Mouse (Mus musculus): ENCODE data around the gene Rere.

DNA sequence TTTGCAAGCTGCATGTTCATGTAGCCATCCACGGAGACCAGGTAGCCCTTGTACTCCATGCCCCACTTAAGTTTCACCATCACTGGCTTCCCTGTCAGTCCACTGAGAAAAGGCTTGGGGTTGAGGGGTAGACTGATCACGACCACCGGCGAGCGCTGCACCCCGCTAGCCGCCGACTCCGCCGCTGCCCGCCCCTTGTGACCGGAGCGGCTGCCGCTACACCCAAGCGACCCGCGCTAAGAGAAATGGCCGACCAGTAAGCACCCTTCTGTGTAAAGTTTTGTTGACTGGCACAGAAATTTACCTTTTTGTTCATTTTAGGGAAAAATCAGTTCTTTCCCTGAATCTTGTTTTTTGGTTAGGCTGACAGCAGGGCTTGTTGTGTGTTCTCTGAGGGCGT, 33.9 kb downstream of the Rere start:
- TF ChIP-seq CTCF (IDR thresholded peaks at IDR 0.05) (no peak), EP300 (IDR thresholded peaks at IDR 0.05) (no peak)

Measured in lung, postnatal 0 days (tissue).